Mouse (Mus musculus): Measurements from ENCODE around the gene Olfr1012.
"Not testable (repeated sequence)": the region's sequence is repeated elsewhere in the genome, so short reads cannot be mapped to it uniquely, and the experiment has no call there.

Gene Olfr1012

DNA sequence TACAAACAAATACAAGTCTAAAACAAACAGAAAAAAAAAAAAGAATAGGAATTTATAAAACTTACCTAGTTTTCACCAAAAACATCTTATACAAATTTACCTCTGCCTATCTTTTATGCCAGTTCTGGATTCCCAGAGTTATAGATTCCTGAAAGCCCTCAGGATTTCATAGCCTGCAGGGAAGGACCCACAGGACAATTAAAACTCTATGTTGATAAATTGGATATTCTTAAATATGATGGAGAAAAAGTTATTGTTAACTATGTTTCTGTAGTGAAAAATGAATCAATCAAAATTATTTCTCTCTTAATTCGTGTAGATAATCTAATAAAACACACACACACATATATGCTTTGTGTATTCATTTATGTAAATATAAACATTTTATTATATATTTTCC, at the start of gene Olfr1012:
TSS of gene Olfr1012 (minus strand) at position 101 of the 400 bp plus-strand sequence.
- DNase-seq = no peak

- no peak for DNase-seq
Observed at GRCm38 (mm10) chr2:85804501-85804900, 41.9 kb upstream of the Olfr1012 start.

GRCm38 (mm10) chr2:85802444-85802843, 39.9 kb upstream of the Olfr1012 start, which contains the start of gene Olfr1016:
TSS of gene Olfr1016 (minus strand) at chr2:85802544.
- DNase-seq = no peak

GRCm38 (mm10) chr2:85792331-85792730, 29.8 kb upstream of the Olfr1012 start:
- DNase-seq = no peak

DNA sequence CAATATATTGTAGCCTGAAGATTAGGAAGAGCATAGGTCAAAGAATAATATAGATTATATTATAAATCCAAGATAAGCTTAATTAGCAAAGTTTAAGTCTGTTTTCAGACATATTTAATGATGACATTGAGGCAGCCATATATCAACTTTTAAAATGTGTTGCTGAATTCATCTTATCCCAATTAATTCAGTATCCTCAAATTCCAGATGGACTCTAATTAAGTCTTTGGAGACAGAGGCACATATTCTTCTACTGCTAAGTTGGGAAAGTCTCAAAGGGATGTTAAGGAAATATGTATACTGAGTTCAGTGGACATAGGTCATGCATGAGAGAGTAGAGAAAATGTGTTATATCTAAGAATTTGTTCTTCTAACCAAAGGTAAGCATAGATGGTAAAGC, 19.2 kb upstream of the Olfr1012 start, which contains the start of gene Olfr1015:
TSS of gene Olfr1015 (plus strand) at position 301 of the 400 bp plus-strand sequence.
- DNase-seq = no peak

GRCm38 (mm10) chr2:85772413-85772812, 9.8 kb upstream of the Olfr1012 start, which contains the start of gene Olfr1014:
TSS of gene Olfr1014 (plus strand) at chr2:85772713.
- no peak for DNase-seq

- no peak for DNase-seq
Observed at GRCm38 (mm10) chr2:85766798-85767197, 4.2 kb upstream of the Olfr1012 start, which contains the start of gene Olfr1013. TSS of gene Olfr1013 (plus strand) at chr2:85767098.

GRCm38 (mm10) chr2:85753822-85754221, 8.7 kb downstream of the Olfr1012 start:
- no peak for DNase-seq

DNA sequence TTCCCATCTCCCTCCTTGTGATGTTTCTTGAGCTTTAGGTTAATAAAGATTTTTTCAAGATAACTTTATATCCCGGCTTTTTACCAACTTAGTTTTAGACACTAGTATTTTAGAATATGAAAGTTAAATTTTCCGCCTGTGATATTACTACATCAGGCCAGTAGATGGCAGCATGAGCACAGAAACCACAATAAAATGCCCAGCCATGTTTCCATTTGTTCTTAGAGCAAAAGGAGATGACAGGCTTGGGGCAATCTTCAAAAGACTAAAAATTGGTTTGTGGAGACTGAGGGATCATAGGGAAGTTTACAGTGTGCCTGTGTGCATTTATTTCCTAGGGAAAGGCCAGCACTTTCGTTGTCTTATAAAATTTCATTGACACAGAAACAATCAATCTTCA, 36.8 kb downstream of the Olfr1012 start:
- no peak for DNase-seq

DNA sequence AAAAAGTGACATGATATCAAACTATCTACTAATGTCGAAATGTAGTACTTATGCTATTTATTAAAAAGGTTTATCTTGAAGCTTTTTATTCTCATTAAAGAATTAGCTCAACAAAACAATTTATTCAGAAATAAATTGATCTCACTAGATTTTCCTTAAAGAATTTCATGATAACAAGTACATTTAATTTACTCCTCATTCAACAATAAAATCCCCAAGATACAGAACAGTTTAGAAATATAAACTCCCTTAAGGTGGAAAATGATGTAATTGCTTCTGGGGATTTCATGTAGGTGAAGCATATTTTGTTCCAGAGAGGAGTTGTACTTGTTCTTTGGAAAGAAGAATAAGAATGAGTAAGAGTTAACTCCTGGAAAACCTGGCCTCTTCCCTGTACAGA, 47.4 kb downstream of the Olfr1012 start, which contains the start of gene Olfr1009:
TSS of gene Olfr1009 (plus strand) at position 301 of the 400 bp plus-strand sequence.
- DNase-seq = no peak

GRCm38 (mm10) chr2:85711159-85711558, 51.4 kb downstream of the Olfr1012 start:
- no peak for DNase-seq

- not testable (repeated sequence) for DNase-seq
Observed at GRCm38 (mm10) chr2:85710680-85711079, 51.9 kb downstream of the Olfr1012 start.
